Mouse (Mus musculus) left cerebral cortex, postnatal 10 days (tissue): ENCODE measurements around the gene Vdr. TPM values are rescaled to one million over a fixed set of nuclear protein-coding genes. Genes with fewer than 3 reads are reported as not detected.
A peak's percentile ranks its signal among the peaks of the same experiment; 100 is the strongest.

Source experiments
- DNase-seq, 2 experiments: peaks; one replicate each; pipeline ENCODE4 v3.0.0; 2021 to 2022; ENCODE audit warnings: low spot score in 2 of 2, mixed read lengths in 1 of 2; ENCODE audit errors: extremely low spot score in 1 of 2
- intact Hi-C: fragments of 180-260 bp; cut with DNase I; formaldehyde crosslinking; loops from one replicate; pipeline ENCODE4 v1.15.1; 2025
- total RNA-seq, 2 experiments: library from RNA; stranded (reverse); gene quantifications; 2 replicates each; pipeline ENCODE4 v1.2.3; 2021

Vdr gene
- total RNA-seq, 2 experiments from 2014 or later: 0.14 to 0.36 TPM

DNA sequence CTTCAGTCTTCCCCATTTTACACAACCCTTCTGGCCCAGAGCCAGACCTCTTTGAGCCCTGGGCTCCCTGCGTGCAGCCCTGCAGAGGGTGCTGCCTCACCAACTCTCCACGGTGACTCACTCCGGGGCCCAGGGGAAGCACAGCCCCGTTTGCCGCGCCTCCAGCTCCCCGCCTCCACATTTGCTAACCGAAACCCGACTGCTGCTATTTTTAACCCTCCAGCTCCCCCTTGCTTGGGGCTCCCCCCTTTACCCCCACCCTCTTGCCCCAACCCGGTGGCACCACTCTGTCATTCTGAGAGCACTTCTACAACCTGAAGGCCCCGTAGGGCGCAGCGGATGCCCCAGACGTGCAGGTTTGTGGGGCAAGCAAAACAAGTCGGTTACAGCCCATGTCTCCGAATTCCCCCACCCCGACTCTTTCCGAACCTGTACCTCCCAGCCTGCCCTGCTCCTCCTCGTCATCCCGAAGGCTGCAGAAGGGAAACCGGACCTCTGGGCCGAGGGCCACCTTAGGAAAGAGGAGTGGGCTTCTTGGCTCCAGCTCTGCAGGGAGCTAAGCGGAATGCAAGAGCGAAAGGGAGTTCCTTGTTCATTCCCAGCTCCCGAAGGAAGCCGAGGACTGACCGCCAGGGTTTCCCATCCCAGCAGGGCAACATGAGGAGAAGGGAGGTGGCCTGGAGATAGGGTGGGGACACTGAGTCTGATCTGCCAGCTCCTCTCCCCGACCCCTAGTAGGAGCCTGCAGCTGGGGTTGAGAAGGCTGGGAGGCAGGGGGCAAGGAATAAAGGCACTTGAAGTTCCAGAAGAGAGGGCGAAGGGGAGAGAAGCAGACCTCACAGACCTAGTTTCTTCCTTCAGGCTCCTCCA lies 85.1 kb downstream of the Vdr start:
- DNase-seq: peak in 1 of 2 experiments; percentile 88
- intact Hi-C loops: no loop called here

DNA sequence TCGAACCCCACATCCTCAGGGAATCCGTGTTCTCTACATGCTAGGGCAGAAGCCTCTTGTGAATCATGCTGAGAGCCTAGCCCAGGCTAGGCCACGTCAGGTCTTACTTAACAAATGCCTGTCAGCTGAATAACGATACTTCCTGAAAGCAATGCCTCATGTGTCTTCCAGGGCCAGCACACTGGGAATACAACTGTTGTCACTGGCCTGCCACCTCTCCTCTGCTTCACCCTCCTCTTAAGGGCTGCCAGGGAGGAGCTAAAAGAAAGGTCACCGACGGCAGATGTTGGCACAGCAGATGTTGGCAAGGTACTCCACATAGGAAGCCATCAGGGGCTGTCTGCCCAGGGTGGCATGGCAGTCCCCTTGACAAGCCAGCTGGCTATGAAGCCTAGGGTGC lies 86.4 kb downstream of the Vdr start:
- intact Hi-C loops: no loop called here
- DNase-seq: no peak

DNA sequence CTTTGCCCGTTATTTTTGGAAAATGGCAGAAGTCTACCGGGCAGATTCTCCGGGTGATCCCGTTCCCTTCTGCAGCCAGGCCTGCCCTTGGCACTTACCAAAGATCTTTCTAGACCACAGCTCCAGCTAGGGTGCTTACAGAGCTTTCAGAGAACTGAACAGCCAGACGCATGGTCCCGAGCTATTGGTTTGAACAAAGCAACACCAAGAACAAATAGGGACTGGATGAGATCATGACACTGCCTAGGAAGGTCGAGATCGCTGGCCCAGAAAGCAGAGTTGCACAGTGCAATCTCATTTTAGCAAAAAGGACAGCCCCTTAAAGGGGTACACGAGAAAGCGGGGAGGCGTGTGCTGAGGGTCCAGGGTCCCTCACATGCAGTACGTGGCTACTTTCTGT lies 87.0 kb downstream of the Vdr start:
- no peak for DNase-seq
- intact Hi-C loops: no loop called here

DNA sequence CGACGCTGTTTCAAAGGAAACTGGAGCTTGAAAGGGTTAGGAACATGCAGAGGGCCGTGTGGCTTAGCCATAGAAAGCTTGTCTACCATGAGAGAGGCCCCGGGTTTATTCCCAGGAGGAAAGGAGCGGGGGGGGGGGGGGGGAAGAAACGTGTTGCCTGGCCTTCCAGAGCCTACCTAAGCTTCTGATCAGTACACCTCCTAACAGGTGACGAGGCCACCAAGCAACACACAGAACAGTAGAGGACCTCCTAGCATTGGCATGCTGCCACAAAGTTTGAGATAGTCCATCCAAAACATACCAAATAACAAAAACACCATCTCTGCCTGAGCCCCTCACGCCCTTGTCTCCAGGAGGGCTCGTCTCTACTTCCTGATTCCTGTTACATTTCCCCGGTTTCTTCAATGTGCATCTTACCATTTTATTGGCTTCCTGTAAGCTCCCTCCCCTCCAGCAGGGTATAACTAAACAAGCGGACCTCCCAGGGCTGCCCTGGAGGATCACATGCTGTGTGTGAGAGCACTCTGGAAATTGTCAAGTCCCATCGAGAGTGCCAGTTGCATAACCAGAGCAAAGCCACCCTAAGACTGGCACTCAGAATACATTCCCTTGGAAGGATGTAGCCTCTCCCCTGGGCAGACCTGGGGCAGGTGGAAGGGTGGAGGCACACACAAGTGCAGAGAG lies 87.7 kb downstream of the Vdr start:
- no peak for DNase-seq
- intact Hi-C loops: no loop called here

DNA sequence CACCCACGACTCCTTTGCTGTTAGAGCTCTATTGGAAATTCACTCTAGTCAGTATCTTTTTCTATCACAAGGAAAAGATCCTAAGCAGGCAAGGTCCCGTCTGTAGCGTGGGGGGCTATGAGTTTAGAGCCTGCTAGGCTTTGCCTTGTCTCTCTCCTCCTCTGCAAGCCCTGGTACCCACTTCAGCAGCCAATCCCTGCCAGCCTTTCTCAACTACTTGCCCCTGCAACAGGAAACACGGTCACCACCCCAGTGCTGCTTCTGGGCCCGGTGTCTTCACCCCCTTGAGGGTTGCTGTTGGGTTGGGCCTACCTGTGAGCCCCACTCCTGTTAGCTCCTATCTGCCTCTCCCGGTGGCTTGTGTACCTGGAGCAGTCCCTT lies 88.5 kb downstream of the Vdr start:
- intact Hi-C loops: no loop called here
- DNase-seq: no peak

DNA sequence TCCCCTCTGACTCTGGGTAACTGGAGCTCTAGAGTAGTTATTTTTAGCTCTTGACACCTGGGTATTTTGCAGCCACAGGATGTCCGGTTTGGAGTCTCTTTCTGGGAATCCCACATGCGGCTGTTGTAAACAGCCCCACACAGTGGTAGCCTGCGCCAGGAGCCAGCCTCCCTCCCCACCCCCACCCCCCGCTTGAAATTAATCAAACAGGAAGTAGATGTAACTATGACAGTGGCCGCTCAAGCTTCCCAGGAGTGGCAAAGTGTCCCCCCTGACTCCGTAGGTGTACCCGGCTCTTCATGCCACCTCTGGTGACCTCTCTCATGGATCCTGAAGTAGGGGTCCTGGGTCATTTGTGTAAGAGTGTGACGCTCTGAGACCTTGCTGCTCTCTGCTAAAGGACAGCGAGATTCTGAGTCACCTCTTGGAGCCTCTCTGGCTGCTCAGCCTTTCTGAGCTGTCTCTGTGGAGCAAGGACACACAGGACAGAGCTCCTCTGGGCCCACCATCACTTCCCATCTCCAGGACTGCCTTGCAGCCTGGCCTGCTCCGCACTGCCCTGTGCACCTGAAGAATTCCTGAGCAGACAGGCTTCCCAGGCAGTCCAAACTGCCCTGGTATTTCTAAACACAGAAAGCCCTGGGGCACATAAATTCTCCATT lies 89.0 kb downstream of the Vdr start:
- no peak for DNase-seq
- intact Hi-C loops: no loop called here

DNA sequence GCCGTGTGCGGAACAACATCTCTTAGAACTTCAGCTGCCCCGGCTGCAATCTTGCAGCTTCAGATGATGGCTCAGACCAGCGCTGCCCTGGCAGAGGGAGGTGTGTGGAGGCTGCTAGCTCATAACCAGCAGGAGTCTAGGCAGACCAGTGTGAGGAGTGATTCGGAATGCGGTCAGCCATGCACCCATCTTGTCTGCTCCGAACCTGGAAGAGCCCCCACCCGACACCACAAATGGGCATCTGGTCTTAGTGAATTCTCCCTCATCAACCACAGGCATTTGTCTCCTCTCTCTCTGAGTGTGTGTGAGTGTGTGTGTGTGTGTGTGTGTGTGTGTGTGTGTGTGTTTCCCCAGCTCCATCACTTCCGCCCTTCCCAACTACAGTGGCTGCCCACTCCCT lies 90.5 kb downstream of the Vdr start:
- intact Hi-C loops: no loop called here
- no peak for DNase-seq

DNA sequence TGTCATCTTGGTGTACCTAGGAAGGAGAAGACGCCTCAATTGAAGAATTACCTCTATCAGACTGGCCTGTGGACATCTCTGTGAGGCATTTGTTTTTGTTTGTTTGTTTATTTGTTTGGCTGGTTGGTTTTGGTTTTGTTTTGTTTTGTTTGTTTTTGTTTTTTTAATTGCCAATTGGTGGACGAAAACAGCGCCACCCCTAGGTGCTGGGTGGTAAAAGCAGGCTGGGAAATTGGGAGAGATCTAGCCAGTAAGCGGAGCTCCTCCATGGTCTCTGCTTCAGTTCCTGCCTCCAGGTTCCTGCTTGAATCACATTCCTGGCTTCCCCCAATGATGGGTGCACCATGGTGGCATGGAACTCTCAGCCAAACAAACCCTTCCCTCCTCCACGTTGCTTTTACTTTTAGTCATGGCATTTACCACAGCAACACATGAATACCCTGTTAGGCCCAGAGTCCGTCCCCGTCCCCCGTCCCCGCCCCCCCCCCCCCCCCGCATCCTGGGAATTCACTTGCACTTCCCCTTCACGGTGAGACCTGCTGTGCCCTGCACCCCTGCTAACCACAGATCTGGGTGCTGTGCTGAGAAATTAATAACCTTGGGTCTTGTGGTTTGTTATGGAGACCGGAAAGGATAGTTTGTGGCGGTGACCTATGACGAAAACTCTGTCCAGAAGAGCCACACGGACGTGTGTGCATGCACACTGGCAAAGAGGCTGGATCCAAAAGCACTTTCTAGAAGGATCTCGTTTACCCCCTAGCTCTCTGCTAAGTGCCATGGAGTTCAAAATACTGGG lies 94.0 kb downstream of the Vdr start:
- no peak for DNase-seq
- intact Hi-C loops: no loop called here

DNA sequence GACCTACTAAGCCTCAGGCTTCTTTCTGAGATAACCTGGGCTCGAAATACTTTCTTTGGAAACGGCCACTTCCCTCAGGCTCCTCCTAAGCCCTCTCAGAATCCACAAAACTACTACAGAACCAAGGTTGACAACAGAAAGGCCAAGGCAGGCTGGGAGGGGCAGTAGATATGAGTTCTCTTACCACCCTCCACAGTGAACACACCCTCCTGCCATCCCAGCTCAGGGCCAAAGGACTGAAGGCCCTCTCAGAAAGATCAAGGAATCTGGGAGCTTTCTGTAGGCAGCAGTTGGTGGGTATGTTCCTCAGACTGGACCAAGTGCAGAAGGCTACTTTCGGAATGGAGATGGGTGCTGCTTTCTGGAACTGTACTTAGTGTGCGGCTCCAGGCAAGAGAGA lies 95.2 kb downstream of the Vdr start:
- intact Hi-C loops: no loop called here
- DNase-seq: no peak

DNA sequence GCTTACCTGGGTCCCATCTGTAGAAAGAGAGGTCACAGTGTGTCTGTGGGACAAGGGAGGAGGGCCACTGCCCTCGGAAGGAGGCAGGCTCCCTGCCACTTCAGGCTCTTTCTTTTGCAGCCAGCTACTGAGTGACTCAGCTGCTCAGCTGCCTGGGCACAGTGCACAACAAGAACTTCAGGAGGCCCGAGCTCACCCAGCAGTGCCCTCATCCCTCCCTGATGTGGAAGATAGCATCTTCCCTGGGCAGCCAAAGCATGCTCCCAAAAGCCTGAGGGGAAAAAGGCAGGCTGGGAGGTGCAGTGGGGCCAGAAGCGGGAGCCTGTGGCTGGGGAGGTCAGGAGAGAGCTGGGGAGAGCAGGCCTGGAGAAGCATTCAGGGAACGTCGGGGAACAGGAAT lies 95.7 kb downstream of the Vdr start:
- no peak for DNase-seq
- intact Hi-C loops: no loop called here

DNA sequence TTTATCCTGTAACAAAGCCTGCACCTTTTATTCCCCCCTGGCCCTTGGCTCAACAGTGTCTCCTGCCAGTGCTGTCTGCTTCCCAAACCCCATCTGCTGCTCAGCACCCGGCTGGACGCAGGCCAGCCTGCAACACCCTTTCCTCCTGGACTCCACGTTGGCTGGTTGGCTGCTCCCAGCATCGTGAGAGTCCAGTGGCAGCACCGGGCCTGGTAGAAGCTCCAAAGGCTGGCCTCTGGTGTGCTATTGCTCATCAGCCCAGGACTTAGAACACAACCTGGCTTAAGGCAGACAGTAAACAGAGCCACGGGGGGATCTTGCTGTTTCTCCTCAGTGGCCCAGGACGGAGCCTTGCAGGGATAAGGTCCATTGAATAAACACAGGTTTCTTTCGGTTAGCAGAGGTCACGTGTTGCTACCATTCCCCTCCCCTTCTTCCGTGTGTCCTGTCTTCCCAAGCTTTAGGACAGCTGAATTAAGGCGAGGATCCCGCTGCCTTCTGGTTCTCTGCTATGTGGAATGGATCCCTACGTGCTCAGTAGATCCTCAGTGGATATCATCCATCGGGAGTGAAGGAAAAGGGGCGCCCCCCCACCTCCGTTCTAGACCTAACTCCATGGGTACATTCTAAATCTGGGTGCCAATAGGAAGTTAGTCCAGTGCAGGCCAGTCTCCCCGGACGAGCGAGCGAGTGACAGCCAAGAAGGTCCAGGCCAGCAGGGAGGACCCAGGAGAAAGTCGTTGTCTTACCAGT lies 96.8 kb downstream of the Vdr start:
- intact Hi-C loops: no loop called here

DNA sequence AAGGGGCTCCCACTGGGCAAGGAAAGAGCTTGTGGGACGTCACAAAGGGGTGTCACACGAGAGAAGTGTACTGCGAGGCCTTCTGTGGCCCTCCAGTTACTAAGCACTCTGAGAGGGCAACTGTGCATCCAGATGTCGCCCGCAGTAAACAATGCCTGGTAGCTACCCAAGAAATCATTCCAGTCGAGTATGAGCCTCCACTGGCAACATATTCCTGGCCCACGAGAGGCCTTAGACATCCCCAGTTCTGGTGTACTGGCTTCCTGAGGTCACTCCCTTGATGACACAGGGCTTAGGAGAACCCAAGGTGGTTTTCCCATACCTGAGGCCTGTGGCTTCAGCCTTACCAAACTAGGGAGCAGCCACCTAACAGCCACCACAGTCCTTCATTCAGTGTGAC lies 97.6 kb downstream of the Vdr start:
- DNase-seq: no peak
- intact Hi-C loops: no loop called here

More for the DNA sequence above, 96.8 kb downstream of the Vdr start:
- DNase-seq: peak in 1 of 2 experiments; percentile 76

DNA sequence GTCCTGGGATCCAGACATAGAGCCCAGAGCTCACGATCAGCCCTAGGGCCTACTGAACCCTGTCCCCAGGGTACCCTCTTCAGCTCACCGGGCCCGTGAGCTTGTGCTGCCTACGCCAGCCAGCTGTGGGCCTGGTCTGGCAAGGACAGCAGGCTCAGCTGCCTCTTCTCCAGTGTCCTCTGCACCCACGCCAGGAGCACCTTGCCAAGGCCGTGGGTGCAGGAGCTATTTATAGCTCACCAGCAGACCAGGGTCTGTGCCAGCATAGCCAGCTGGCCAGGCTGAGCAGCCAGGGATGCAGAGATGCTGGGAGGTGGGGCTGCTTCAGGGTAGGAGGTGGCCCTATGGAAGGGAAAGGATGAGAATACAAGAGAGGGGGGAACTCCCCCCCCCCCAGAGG lies 98.3 kb downstream of the Vdr start:
- intact Hi-C loops: no loop called here
- DNase-seq: peak; percentile 72 to 85

DNA sequence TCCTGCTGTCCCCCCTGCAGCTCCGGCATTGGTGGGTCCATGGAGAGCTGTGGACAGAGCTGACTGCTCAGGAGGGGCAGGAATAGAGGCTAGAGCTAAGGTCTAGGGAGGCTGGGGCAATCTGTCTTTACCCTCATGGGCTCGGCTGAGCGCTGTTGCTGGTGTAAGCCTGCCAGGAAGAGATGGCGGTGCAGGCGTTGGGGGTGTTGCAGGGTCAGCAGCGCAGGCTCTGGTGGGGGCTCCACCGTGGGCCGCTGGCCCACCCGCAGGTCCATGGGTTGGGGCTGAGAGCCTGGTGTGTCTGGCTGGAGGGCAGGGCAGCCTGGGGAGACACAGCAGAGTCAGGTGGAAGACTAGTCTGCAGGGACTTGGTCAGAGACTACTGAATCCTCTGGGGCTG lies 99.1 kb downstream of the Vdr start:
- intact Hi-C loops: no loop called here
- no peak for DNase-seq

DNA sequence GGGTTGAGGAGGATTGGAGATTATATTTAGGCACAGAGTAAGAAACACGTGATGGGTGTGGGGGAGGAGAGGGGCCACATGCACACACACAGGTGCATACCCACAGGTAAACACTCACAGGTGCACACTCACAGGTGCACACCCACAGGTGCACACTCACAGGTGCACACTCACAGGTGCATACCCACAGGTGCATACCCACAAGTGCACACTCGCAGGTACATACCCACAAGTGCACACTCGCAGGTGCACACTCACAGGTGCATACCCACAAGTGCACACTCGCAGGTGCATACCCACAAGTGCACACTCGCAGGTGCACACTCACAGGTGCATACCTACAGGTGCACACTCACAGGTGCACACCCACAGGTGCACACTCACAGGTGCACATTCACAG lies 100.0 kb downstream of the Vdr start:
- intact Hi-C loops: no loop called here
- no peak for DNase-seq

DNA sequence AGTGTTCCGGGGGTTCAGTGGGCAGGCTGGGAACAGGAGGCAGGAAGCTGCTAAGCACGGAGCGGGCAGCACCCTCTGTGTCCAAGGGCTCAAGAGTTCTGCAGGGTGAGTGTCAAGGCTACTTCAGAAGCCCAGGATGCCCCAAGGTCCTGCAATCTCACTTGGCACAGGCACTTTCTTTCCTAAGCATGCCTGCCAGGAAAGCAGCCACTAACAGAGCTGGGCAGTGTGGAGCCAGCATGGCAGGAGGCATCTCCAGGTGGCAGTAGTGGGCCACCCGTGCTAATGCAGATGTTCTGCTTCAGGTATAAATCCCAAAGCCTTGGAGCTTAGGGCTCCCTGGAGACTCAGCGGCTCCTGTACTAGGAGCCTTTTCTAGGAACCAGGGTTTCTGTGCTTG lies 100.5 kb downstream of the Vdr start:
- intact Hi-C loops: no loop called here

DNA sequence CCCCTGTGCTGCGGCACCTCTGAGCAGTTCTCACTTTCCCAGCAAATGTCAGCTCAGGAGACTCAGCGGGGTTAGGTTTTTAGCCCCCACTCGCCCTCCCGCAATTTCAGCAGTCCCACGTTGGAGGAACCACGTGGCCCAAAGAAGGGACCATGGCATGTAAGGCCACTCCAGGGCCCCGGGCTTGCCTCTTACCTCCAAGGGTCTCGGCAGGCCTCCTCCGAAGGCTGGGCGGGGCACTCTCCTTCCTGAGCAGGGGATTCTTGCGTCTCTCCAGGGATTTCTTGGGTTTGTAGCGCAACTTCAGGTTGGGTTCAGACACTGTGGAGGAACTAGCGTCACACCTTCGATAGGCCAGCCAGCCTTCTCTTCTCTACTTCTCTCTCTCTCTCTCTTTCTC lies 101.2 kb downstream of the Vdr start:
- intact Hi-C loops: no loop called here
- no peak for DNase-seq

More for the DNA sequence above, 100.5 kb downstream of the Vdr start:
- DNase-seq: no peak

DNA sequence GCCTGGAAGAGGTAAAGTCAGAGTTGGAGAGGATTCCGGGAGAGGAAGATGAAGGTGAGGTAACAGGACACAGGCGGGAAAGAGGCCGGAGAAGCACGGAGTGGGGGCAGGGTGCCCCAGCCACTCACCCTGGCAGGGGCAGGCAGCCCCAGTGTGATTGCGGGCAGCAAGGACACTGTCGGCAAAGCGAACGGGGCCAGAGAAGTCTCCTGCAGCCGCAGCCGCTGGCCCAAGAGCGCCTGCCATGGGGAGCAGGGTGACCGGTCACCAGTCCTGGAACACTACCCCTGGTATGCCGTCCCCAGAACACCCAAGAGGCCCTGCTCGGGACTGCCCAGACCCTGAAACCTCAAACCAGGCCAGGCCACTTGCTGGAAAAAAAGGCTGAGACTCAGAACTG lies 101.9 kb downstream of the Vdr start:
- intact Hi-C loops: no loop called here

DNA sequence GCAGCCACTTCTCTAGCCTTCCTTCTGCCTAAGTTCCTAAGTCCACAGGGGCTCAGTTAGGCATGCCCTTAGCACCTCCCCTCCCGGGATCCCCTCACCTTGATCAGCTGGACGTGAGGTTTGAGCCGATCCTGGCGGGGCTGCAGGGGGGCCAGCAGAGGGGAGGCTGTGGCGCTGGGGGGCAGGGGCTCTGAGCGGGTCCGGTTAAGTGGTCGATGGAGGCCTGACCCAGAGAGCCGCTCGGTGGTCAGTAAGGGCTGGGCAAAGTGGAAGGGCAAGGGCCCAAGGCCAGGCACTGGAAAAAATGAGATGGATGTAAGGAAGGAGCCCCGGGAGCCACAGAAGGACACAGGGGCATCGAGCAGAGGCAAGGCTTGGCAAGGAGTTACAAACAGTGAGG lies 102.6 kb downstream of the Vdr start:
- DNase-seq: no peak
- intact Hi-C loops: no loop called here

More for the DNA sequence above, 101.9 kb downstream of the Vdr start:
- DNase-seq: no peak
